Mouse (Mus musculus) Patski (cell line): ENCODE data around the gene Stra8. TPM values are rescaled to one million over a fixed set of nuclear protein-coding genes. Genes with fewer than 3 reads are reported as not detected.
A peak's percentile ranks its signal among the peaks of the same experiment; 100 is the strongest.

Experiments used
- ATAC-seq: fragments of 100-300 bp; one replicate; pipeline ENCODE4 v1.8.0; 2021
- CTCF ChIA-PET: fragments of 350-600 bp; sonication (Branson Sonifier 250); formaldehyde crosslinking; loops from one replicate; lab custom pipeline; 2022; ENCODE audit warnings: inconsistent platforms; lab: Charles Lee
- POLR2A ChIA-PET: fragments of 350-600 bp; sonication (Branson Sonifier 250); formaldehyde crosslinking; loops from one replicate; lab custom pipeline; 2022; ENCODE audit warnings: antibody characterized with exemption, inconsistent platforms; lab: Charles Lee
- DNase-seq: peaks from one replicate; pipeline ENCODE4 v3.0.0-alpha.2; 2011; ENCODE audit warnings: low read depth, low spot score
- H3K27me3 ChIP-seq: fragments of 371-371 bp; one replicate; pipeline ENCODE4 v1.5.1; 2021
- CTCF ChIP-seq: fragments of 100-300 bp; IDR thresholded peaks from one replicate; pipeline ENCODE4 v1.5.1; 2021
- in situ Hi-C: fragments of 300-500 bp; cut with MboI; formaldehyde crosslinking; loops from 3 replicates; pipeline ENCODE4 v1.11.1; 2018; ENCODE audit warnings: low pct_unique_long_range_greater_than_20kb, mixed read lengths
- polyA plus RNA-seq: library from polyadenylated mRNA; unstranded; gene quantifications from one replicate; pipeline ENCODE4 v1.2.3, GENCODE M21; 2021

The Stra8 gene
- polyA plus RNA-seq, 1 experiment from 2014 or later, result not detected

GRCm38 (mm10) chr6:34879101-34879740 is 40.7 kb upstream of the Stra8 start:
- in situ Hi-C loops, result loop anchor here (5.0 kb wide), 2 partner anchors 102 to 367 kb away; no protein-coding TSS in a partner anchor
- no peaks in the 10 kb centered on the region for H3K27me3 ChIP-seq
- ATAC-seq (no peak), DNase-seq (no peak)
- TF ChIP-seq CTCF, result no peak
- ChIA-PET CTCF (interaction anchor here (0.6 to 3.9 kb wide), 9 partner anchors 24 to 368 kb away, joined by 3 to 10 read pairs (median 3); partner anchors contain the start of gene Agbl3), POLR2A (interaction anchor here (1.3 kb wide), 1 partner anchor 8 kb away, joined by 3 read pairs; no protein-coding TSS in a partner anchor)

GRCm38 (mm10) chr6:34879911-34880475 is 40.0 kb upstream of the Stra8 start:
- peak; percentile 13 for ATAC-seq
- in situ Hi-C loops, result loop anchor here (5.0 kb wide), 3 partner anchors 37 to 368 kb away; no protein-coding TSS in a partner anchor
- H3K27me3 ChIP-seq, result no peaks in the 10 kb centered on the region
- DNase-seq, result no peak
- no peak for TF ChIP-seq CTCF
- ChIA-PET POLR2A (no interaction called here), CTCF (interaction anchor here (0.6 to 3.9 kb wide), 9 partner anchors 23 to 369 kb away, joined by 3 to 10 read pairs (median 3); partner anchors contain the start of gene Agbl3)

- in situ Hi-C loops, result loop anchor here (5.0 kb wide), 1 partner anchor 33 kb away; no protein-coding TSS in a partner anchor
- no peak for TF ChIP-seq CTCF
- ChIA-PET POLR2A (no interaction called here), CTCF (no interaction called here)
- H3K27me3 ChIP-seq, result no peaks in the 10 kb centered on the region
- no peak for ATAC-seq
- no peak for DNase-seq
Measured at GRCm38 (mm10) chr6:34884724-34885123, 35.2 kb upstream of the Stra8 start.

- TF ChIP-seq CTCF, result no peak
- no peaks in the 10 kb centered on the region for H3K27me3 ChIP-seq
- DNase-seq (no peak), ATAC-seq (peak; percentile 78)
- ChIA-PET CTCF (interaction anchor here (0.8 to 1.9 kb wide), 5 partner anchors 9 to 39 kb away, joined by 3 to 4 read pairs (median 3); partner anchors contain the start of genes Cyren and Wdr91), POLR2A (interaction anchor here (1.4 kb wide), 1 partner anchor 9 kb away, joined by 3 read pairs; no protein-coding TSS in a partner anchor)
- in situ Hi-C loops, result no loop called here
Measured at GRCm38 (mm10) chr6:34887131-34887850, 32.7 kb upstream of the Stra8 start.

GRCm38 (mm10) chr6:34889185-34889584 is 30.8 kb upstream of the Stra8 start:
- in situ Hi-C loops, result no loop called here

GRCm38 (mm10) chr6:34895569-34895968 is 24.4 kb upstream of the Stra8 start:
- ATAC-seq (no peak), DNase-seq (no peak)
- TF ChIP-seq CTCF, result no peak
- CTCF ChIA-PET, result interaction anchor here (0.9 to 1.0 kb wide), 2 partner anchors 9 to 26 kb away, joined by 3 read pairs; no protein-coding TSS in a partner anchor
- POLR2A ChIA-PET, result no interaction called here
- in situ Hi-C loops, result no loop called here
- no peaks in the 10 kb centered on the region for H3K27me3 ChIP-seq

More at GRCm38 (mm10) chr6:34889185-34889584, 30.8 kb upstream of the Stra8 start:
- H3K27me3 ChIP-seq, result no peaks in the 10 kb centered on the region
- ChIA-PET CTCF (no interaction called here), POLR2A (no interaction called here)
- no peak for DNase-seq
- no peak for TF ChIP-seq CTCF
- no peak for ATAC-seq

- in situ Hi-C loops, result no loop called here
- ChIA-PET CTCF (no interaction called here), POLR2A (no interaction called here)
- no peak for ATAC-seq
- H3K27me3 ChIP-seq, result no peaks in the 10 kb centered on the region
- DNase-seq, result no peak
- no peak for TF ChIP-seq CTCF
Measured at GRCm38 (mm10) chr6:34896168-34896780, 23.7 kb upstream of the Stra8 start.

GRCm38 (mm10) chr6:34899127-34899526 is 20.8 kb upstream of the Stra8 start:
- in situ Hi-C loops, result no loop called here
- DNase-seq (no peak), ATAC-seq (no peak)
- CTCF ChIA-PET, result no interaction called here
- TF ChIP-seq CTCF, result no peak
- H3K27me3 ChIP-seq, result no peaks in the 10 kb centered on the region
- POLR2A ChIA-PET, result no interaction called here

GRCm38 (mm10) chr6:34900990-34901389 is 19.0 kb upstream of the Stra8 start:
- H3K27me3 ChIP-seq, result no peaks in the 10 kb centered on the region
- CTCF ChIA-PET, result no interaction called here
- TF ChIP-seq CTCF, result no peak
- no peak for DNase-seq
- no peak for ATAC-seq
- POLR2A ChIA-PET, result interaction anchor here (0.6 kb wide), 1 partner anchor 35 kb away, joined by 3 read pairs; no protein-coding TSS in a partner anchor
- in situ Hi-C loops, result no loop called here

GRCm38 (mm10) chr6:34901911-34902444 is 18.0 kb upstream of the Stra8 start:
- in situ Hi-C loops, result no loop called here
- CTCF ChIA-PET, result interaction anchor here (1.0 to 1.1 kb wide), 2 partner anchors 35 to 37 kb away, joined by 3 read pairs; no protein-coding TSS in a partner anchor

More at GRCm38 (mm10) chr6:34901911-34902444, 18.0 kb upstream of the Stra8 start:
- no peak for ATAC-seq
- no peak for DNase-seq
- POLR2A ChIA-PET, result no interaction called here
- no peaks in the 10 kb centered on the region for H3K27me3 ChIP-seq
- TF ChIP-seq CTCF, result no peak
